Mouse (Mus musculus) forebrain, embryonic 12.5 days (tissue): ENCODE data around the gene Gxylt2. TPM values are rescaled to one million over a fixed set of nuclear protein-coding genes. Genes with fewer than 3 reads are reported as not detected.

Experiments
- ATAC-seq: fragments of 200-750 bp; cut with Nextera tagmentation; 2 replicates; pipeline ENCODE4 v1.8.0; 2017; ENCODE audit warnings: moderate TSS enrichment; ENCODE audit not compliant: low FRiP score
- H3K27ac ChIP-seq: fragments of 300-500 bp; sonication (generic); 2 replicates; pipeline ENCODE4 v1.5.1; 2016; ENCODE audit warnings: mild to moderate bottlenecking
- H3K27me3 ChIP-seq: fragments of 300-500 bp; sonication (generic); 2 replicates; pipeline ENCODE4 v1.6.1; 2016; ENCODE audit warnings: mild to moderate bottlenecking
- H3K36me3 ChIP-seq: fragments of 300-500 bp; sonication (generic); replicated peaks from 2 replicates; pipeline ENCODE4 v1.6.1; 2016; ENCODE audit warnings: mild to moderate bottlenecking
- H3K4me1 ChIP-seq: fragments of 300-500 bp; sonication (generic); 2 replicates; pipeline ENCODE4 v1.6.1; 2016
- H3K4me2 ChIP-seq: fragments of 300-500 bp; sonication (generic); 2 replicates; pipeline ENCODE4 v1.6.1; 2016; ENCODE audit warnings: mild to moderate bottlenecking, moderate library complexity
- H3K4me3 ChIP-seq: fragments of 300-500 bp; sonication (generic); replicated peaks from 2 replicates; pipeline ENCODE4 v1.5.1; 2016; ENCODE audit warnings: mild to moderate bottlenecking
- H3K9ac ChIP-seq: fragments of 300-500 bp; sonication (generic); 2 replicates; pipeline ENCODE4 v1.6.1; 2016; ENCODE audit warnings: mild to moderate bottlenecking
- H3K9me3 ChIP-seq: fragments of 300-500 bp; sonication (generic); 2 replicates; pipeline ENCODE4 v1.6.1; 2016
- WGBS: fragments of 180-500 bp; shearing (Covaris S2); methylation state at CpG from one replicate; pipeline ENCODE4 v1.1.7; 2016; 5-methylcytosine and 5-hydroxymethylcytosine counted together
- polyA plus RNA-seq: library from polyadenylated mRNA; unstranded; fragments of >200 nt; fragmentation: Nextera tagmentation; extraction: Ambion mirVana; gene quantifications from 2 replicates; pipeline ENCODE4 v1.2.1, GENCODE M21; 2016

The Gxylt2 gene
- polyA plus RNA-seq, 1 experiment from 2014 or later = 3.5 TPM

DNA sequence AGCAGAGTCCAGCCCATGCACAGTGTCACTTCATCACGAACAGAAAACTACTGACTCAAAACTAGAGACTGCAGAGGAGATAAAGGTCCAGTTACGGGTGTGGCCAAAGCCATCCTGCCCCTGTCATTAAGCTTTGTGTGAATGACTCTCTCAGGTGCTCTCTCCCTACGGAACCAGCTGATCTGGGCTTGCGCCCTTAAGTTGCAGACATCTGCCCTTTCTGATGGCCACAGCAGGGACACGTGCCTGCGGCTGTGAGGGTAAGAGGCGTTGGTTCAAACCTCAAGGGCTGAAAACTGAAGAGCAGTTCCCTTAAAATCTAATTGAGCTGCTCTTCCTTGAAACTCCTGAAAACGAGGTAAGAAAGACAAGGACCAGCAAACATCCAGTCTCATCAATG is 12.3 kb downstream of the Gxylt2 start:
- no peak for ATAC-seq
- Histone ChIP-seq H3K9ac (no peak overlapping the region), H3K4me3 (no peak overlapping the region), H3K27ac (no peak overlapping the region), H3K36me3 (no peaks in the 10 kb centered on the region), H3K4me2 (no peak overlapping the region), H3K27me3 (peaks cover 8% of the 10 kb centered on the region; the same call in 1 of the 2 replicates), H3K4me1 (peaks cover 7% of the 10 kb centered on the region; the same call in 1 of the 2 replicates), H3K9me3 (no peaks in the 10 kb centered on the region)
- WGBS = 83% methylated on average over 8 of the region's 8 CpGs

DNA sequence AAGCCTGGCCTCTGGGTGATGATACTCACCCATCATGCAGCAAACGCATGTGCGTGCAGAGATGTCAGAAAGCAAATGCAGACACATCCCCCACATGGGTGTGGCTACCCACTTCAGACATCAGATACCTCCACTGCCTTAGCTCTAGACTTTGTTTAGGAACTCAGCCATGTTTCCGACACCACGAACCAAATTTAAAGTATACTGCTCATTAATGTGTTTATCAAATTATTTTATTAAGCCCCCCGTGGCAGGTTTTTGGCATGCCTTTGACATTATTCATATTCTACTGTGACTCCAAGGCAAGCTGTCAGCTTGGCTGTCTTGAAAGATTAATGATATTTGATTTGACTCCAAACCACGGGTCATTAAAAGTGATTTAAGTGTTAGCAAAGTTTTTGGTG is 15.6 kb downstream of the Gxylt2 start:
- Histone ChIP-seq H3K4me3 (no peak overlapping the region), H3K27me3 (peaks cover 8% of the 10 kb centered on the region; the same call in 1 of the 2 replicates), H3K9ac (no peak overlapping the region), H3K4me1 (peaks cover 7% of the 10 kb centered on the region; the same call in 1 of the 2 replicates), H3K36me3 (no peaks in the 10 kb centered on the region), H3K27ac (no peak overlapping the region), H3K4me2 (no peak overlapping the region), H3K9me3 (no peaks in the 10 kb centered on the region)
- ATAC-seq = no peak
- 90% methylated on average over 6 of the region's 6 CpGs for WGBS

- Histone ChIP-seq H3K27me3 (peaks cover 8% of the 10 kb centered on the region; the same call in 1 of the 2 replicates), H3K36me3 (no peaks in the 10 kb centered on the region), H3K27ac (no peak overlapping the region), H3K4me2 (no peak overlapping the region), H3K4me3 (no peak overlapping the region), H3K9ac (no peak overlapping the region), H3K9me3 (no peaks in the 10 kb centered on the region), H3K4me1 (peaks cover 7% of the 10 kb centered on the region; the same call in 1 of the 2 replicates)
- 0 out of 2 replicates have a peak, but pooled peaks have one; percentile 51 for ATAC-seq
- 49% methylated on average over 17 of the region's 17 CpGs for WGBS
Measured at GRCm38 (mm10) chr6:100720882-100721721, 16.6 kb downstream of the Gxylt2 start.

GRCm38 (mm10) chr6:100731996-100732375 is 27.5 kb downstream of the Gxylt2 start:
- Histone ChIP-seq H3K36me3 (no peaks in the 10 kb centered on the region), H3K4me3 (no peak overlapping the region), H3K4me1 (no peaks in the 10 kb centered on the region), H3K9ac (no peak overlapping the region), H3K27me3 (no peaks in the 10 kb centered on the region), H3K27ac (no peak overlapping the region), H3K9me3 (no peaks in the 10 kb centered on the region), H3K4me2 (no peak overlapping the region)
- 76% methylated on average over 9 of the region's 9 CpGs for WGBS
- ATAC-seq = no peak

- H3K9ac ChIP-seq = no peak overlapping the region
- no peak overlapping the region for H3K27ac ChIP-seq
- no peak overlapping the region for H3K4me3 ChIP-seq
- 79% methylated on average over 12 of the region's 12 CpGs for WGBS
- no peaks in the 10 kb centered on the region for H3K4me1 ChIP-seq
- no peaks in the 10 kb centered on the region for H3K9me3 ChIP-seq
- H3K4me2 ChIP-seq = no peak overlapping the region
- no peaks in the 10 kb centered on the region for H3K27me3 ChIP-seq
- H3K36me3 ChIP-seq = no peaks in the 10 kb centered on the region
- no peak for ATAC-seq
Measured at GRCm38 (mm10) chr6:100732376-100733021, 28.0 kb downstream of the Gxylt2 start.

GRCm38 (mm10) chr6:100733218-100733617 is 28.7 kb downstream of the Gxylt2 start:
- Histone ChIP-seq H3K36me3 (no peaks in the 10 kb centered on the region), H3K4me2 (no peak overlapping the region), H3K9ac (no peak overlapping the region), H3K27ac (no peak overlapping the region), H3K9me3 (no peaks in the 10 kb centered on the region), H3K4me1 (no peaks in the 10 kb centered on the region), H3K27me3 (no peaks in the 10 kb centered on the region), H3K4me3 (no peak overlapping the region)
- ATAC-seq = no peak
- whole genome bisulfite sequencing = 92% methylated on average over 10 of the region's 10 CpGs

- Histone ChIP-seq H3K4me3 (no peak overlapping the region), H3K9ac (no peak overlapping the region), H3K4me2 (no peak overlapping the region), H3K4me1 (no peaks in the 10 kb centered on the region), H3K27ac (no peak overlapping the region), H3K36me3 (no peaks in the 10 kb centered on the region), H3K9me3 (no peaks in the 10 kb centered on the region), H3K27me3 (no peaks in the 10 kb centered on the region)
- ATAC-seq = no peak
- WGBS = 89% methylated on average over 6 of the region's 6 CpGs
Measured at GRCm38 (mm10) chr6:100734321-100734720, 29.8 kb downstream of the Gxylt2 start.

DNA sequence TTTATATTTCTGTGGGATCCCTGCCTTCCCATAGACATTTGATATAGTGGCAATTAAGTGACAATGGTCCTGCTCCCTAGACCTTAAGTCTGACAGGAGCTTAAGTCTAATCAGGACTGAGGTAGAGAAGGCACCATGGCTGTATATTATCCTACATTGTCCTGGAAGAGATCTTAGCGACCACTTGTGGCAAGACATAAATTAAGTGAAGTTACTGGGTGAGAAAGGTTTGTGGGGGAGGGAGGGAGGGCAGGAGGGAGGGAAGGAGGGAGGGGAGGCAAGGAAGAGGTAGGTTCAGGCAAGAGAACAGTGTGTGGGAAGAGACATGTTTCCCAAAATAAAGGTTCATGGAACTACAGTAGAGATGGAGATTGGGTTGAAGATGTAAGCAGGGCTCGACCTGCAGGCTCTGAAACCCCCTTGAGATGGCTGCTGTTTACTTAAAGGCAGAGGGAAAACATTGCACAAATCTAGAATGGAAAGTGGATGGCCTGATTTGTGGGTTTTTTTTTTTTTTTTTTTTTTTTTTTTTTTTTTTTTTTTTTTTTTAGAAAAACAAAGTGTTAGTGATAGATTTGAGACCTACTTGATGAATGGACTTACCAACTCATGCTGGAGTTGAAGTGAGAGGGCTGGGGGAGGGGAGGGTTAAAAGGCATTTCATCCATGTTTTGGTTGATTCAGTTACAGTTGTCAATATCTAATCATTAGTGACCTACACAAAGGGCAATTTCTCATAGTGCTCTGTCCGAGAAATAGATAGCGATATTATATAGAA is 54.1 kb downstream of the Gxylt2 start:
- H3K27ac ChIP-seq = no peak overlapping the region
- no peaks in the 10 kb centered on the region for H3K27me3 ChIP-seq
- no peaks in the 10 kb centered on the region for H3K4me1 ChIP-seq
- WGBS = 77% methylated on average over 4 of the region's 4 CpGs
- H3K9me3 ChIP-seq = no peaks in the 10 kb centered on the region
- H3K4me3 ChIP-seq = no peak overlapping the region
- H3K4me2 ChIP-seq = no peak overlapping the region
- H3K9ac ChIP-seq = no peak overlapping the region
- no peak for ATAC-seq
- H3K36me3 ChIP-seq = no peaks in the 10 kb centered on the region

DNA sequence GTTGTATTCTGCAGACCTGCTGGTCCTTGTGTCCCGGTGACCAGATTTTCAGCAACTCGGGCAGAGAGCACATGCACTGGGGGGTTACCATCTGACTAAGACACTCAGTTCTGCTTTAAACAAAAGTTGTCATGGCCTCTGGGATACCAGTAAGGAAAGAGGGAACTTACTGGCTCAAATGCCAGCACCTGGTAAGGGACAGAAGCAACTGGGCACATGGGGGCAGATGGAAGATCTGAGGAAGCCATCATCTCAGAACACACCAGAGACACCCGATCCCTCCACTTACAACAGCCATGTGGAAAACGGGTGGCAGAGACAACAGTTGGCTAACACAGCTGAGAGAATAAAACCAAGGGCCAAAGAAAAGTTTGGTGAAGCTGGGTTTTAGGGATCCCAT is 63.2 kb downstream of the Gxylt2 start:
- Histone ChIP-seq H3K36me3 (no peaks in the 10 kb centered on the region), H3K9me3 (no peaks in the 10 kb centered on the region), H3K27me3 (no peaks in the 10 kb centered on the region), H3K27ac (no peak overlapping the region), H3K4me1 (no peaks in the 10 kb centered on the region), H3K4me2 (no peak overlapping the region), H3K4me3 (no peak overlapping the region), H3K9ac (no peak overlapping the region)
- WGBS = 87% methylated on average over 4 of the region's 4 CpGs
- ATAC-seq = no peak

GRCm38 (mm10) chr6:100775923-100776505 is 71.5 kb downstream of the Gxylt2 start:
- no peaks in the 10 kb centered on the region for H3K36me3 ChIP-seq
- no peak for ATAC-seq
- no peak overlapping the region for H3K9ac ChIP-seq
- WGBS = 86% methylated on average over 15 of the region's 15 CpGs
- H3K27me3 ChIP-seq = no peaks in the 10 kb centered on the region
- H3K4me3 ChIP-seq = no peak overlapping the region
- H3K9me3 ChIP-seq = no peaks in the 10 kb centered on the region
- no peak overlapping the region for H3K4me2 ChIP-seq
- H3K4me1 ChIP-seq = peaks cover 6% of the 10 kb centered on the region; the same call in 1 of the 2 replicates
- H3K27ac ChIP-seq = no peak overlapping the region

GRCm38 (mm10) chr6:100778595-100778994 is 74.1 kb downstream of the Gxylt2 start:
- ATAC-seq = no peak
- 90% methylated on average over 5 of the region's 5 CpGs for WGBS
- no peak overlapping the region for H3K4me2 ChIP-seq

DNA sequence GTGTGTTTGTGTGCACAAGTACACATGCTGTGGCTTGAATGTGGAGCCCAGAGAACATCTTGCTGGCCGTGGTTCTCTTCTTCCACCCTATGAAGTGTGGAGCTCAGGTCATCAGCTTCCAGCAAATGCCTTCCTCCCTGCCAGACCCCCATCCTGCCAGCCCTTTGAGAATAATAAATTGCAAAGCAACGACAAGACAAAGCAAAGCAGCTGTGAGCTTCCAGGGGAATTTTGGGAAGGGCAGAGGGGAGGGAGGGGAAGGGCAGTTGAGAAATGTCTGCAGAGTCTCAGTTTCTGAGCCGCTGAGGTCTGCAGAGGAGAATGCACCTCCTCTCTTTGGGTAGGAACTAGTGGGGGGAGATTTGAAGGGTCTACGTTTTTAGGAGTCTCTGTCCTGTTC is 75.9 kb downstream of the Gxylt2 start:
- no peak for ATAC-seq
- Histone ChIP-seq H3K9ac (no peak overlapping the region), H3K4me2 (no peak overlapping the region), H3K4me1 (peaks cover 6% of the 10 kb centered on the region; the same call in 1 of the 2 replicates), H3K27me3 (no peaks in the 10 kb centered on the region), H3K36me3 (no peaks in the 10 kb centered on the region), H3K9me3 (no peaks in the 10 kb centered on the region), H3K4me3 (no peak overlapping the region), H3K27ac (no peak overlapping the region)
- 45% methylated on average over 4 of the region's 4 CpGs for WGBS

More at GRCm38 (mm10) chr6:100778595-100778994, 74.1 kb downstream of the Gxylt2 start:
- Histone ChIP-seq H3K27me3 (no peaks in the 10 kb centered on the region), H3K27ac (no peak overlapping the region), H3K4me1 (peaks cover 6% of the 10 kb centered on the region; the same call in 1 of the 2 replicates), H3K9me3 (no peaks in the 10 kb centered on the region), H3K36me3 (no peaks in the 10 kb centered on the region), H3K9ac (no peak overlapping the region), H3K4me3 (no peak overlapping the region)
